Mouse (Mus musculus) megakaryocyte, embryonic 14.5 days (primary cell): Measurements from ENCODE around the gene Cep78.

Experiments used
- FLI1 ChIP-seq: IDR thresholded peaks from 2 replicates; pipeline ENCODE4 v1.6.1; 2012; ENCODE audit warnings: low read length, inconsistent platforms, mixed read lengths
- GATA1 ChIP-seq: IDR thresholded peaks from 3 replicates; pipeline ENCODE4 v1.6.1; 2012; ENCODE audit warnings: mixed read lengths, low read length, inconsistent platforms, borderline replicate concordance

DNA sequence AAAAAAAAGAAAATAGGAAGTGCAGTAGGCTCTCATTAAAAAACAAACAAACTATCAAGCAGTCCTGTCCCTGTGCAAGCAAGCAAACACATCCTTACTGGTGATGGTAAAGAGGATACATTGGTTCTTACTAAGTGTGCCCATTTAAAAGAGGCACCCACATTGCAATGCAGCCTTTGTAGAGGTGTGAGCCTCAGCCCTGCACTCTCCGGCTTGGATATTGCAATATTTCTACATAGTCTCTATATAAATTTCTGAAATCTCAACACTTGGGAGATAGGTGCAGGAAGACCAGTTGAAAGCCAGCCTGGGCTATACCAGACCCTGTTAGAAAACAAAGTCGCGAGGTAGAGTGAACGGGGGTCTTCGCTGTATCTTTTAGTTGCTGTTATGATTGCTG, 41.5 kb upstream of the Cep78 start:
- no peak for TF ChIP-seq FLI1
- TF ChIP-seq GATA1: no peak
